In genomic region chr3:84906528-84906927, GRCm38 (mm10) we compare ENCODE assay signal across 8 mouse cellular contexts.
DNase-seq lines count a peak whose midpoint lies in the region; ATAC-seq and TF ChIP-seq lines count a peak whose summit lies in the region.

No protein-coding gene starts in this region.

- H3K9ac ChIP-seq in hindbrain, embryonic 14.5 days, result no peak overlapping the region
- H3K9ac ChIP-seq in hindbrain, embryonic 16.5 days (ENCODE audit: low read depth, low read length), result no peak overlapping the region

- ATAC-seq in hindbrain, embryonic 14.5 days (ENCODE audit: low FRiP score), result no peak
- ATAC-seq in hindbrain, embryonic 16.5 days, result no peak
- ATAC-seq in G1E (ENCODE audit: extremely low read depth, insufficient number of reproducible peaks, low FRiP score, poor library complexity, severe bottlenecking), result peak; percentile 57
- peak; percentile 43; the same call in 1 of the 2 replicates for ATAC-seq in erythroblast, adult 5-6 weeks (replicated peaks; ENCODE audit: low FRiP score, poor library complexity, severe bottlenecking)

- no peak overlapping the region for H3K27ac ChIP-seq in hindbrain, embryonic 14.5 days
- no peak overlapping the region for H3K27ac ChIP-seq in hindbrain, embryonic 16.5 days (ENCODE audit: low read depth, low read length)

- no peak overlapping the region for H3K4me3 ChIP-seq in hindbrain, embryonic 14.5 days (replicated peaks; ENCODE audit: low read length)
- H3K4me3 ChIP-seq in hindbrain, embryonic 16.5 days (ENCODE audit: low read length), result no peak overlapping the region
- H3K4me3 ChIP-seq in G1E (ENCODE audit: low read depth, low read length), result no peak overlapping the region

- H3K4me2 ChIP-seq in hindbrain, embryonic 14.5 days (replicated peaks), result no peak overlapping the region
- no peak overlapping the region for H3K4me2 ChIP-seq in hindbrain, embryonic 16.5 days (ENCODE audit: low read length)

- TF ChIP-seq CTCF in G1E (IDR thresholded peaks at IDR 0.05; ENCODE audit: low read depth, low read length), result no peak

- no peaks in the 10 kb centered on the region for H3K4me1 ChIP-seq in hindbrain, embryonic 14.5 days (replicated peaks; ENCODE audit: control insufficient read depth, insufficient read depth, low read length)
- H3K4me1 ChIP-seq in hindbrain, embryonic 16.5 days (ENCODE audit: control insufficient read depth, insufficient read depth, low read depth, low read length), result no peaks in the 10 kb centered on the region
- peaks cover 7% of the 10 kb centered on the region for H3K4me1 ChIP-seq in G1E (ENCODE audit: insufficient read depth, low read depth, low read length)

- no peaks in the 10 kb centered on the region; the same call in 1 of the 2 replicates for H3K36me3 ChIP-seq in hindbrain, embryonic 14.5 days (replicated peaks; ENCODE audit: control insufficient read depth, insufficient read depth)
- H3K36me3 ChIP-seq in hindbrain, embryonic 16.5 days (ENCODE audit: control insufficient read depth, insufficient read depth, low read length), result no peaks in the 10 kb centered on the region
- peaks cover 53% of the 10 kb centered on the region for H3K36me3 ChIP-seq in G1E (replicated peaks)
- H3K36me3 ChIP-seq in splenic B cell, adult 2 months (ENCODE audit: control insufficient read depth, insufficient read depth, low read length, poor library complexity, severe bottlenecking), result no peaks in the 10 kb centered on the region

- DNase-seq in hindbrain, embryonic 14.5 days (ENCODE audit: low spot score), result peak; percentile 43
- DNase-seq in 416B (ENCODE audit: low read depth) (peak; percentile 73), G1E (ENCODE audit: low spot score) (no peak)
- peak; percentile 72 for DNase-seq in splenic B cell, adult 2 months (ENCODE audit: low read depth, low spot score)
- DNase-seq in testis, postnatal 14 days (ENCODE audit: low spot score), result no peak
- no peak for DNase-seq in gastrocnemius, postnatal 4 days (ENCODE audit: low spot score in 2 of 2)

- WGBS in hindbrain, embryonic 14.5 days, result 30% methylated on average over 1 of the region's 1 CpGs
- 22% methylated on average over 1 of the region's 1 CpGs for WGBS in hindbrain, embryonic 16.5 days

- H3K27me3 ChIP-seq in hindbrain, embryonic 14.5 days (ENCODE audit: control insufficient read depth, insufficient read depth, low read length), result no peaks in the 10 kb centered on the region
- H3K27me3 ChIP-seq in hindbrain, embryonic 16.5 days (replicated peaks; ENCODE audit: control insufficient read depth, insufficient read depth, low read length), result no peaks in the 10 kb centered on the region
- H3K27me3 ChIP-seq in G1E (ENCODE audit: insufficient read depth, low read length), result no peaks in the 10 kb centered on the region
- H3K27me3 ChIP-seq in splenic B cell, adult 2 months (ENCODE audit: control insufficient read depth, insufficient read depth, low read length, poor library complexity, severe bottlenecking), result no peaks in the 10 kb centered on the region

- no peaks in the 10 kb centered on the region for H3K9me3 ChIP-seq in hindbrain, embryonic 14.5 days (ENCODE audit: control insufficient read depth, low read length)
- H3K9me3 ChIP-seq in hindbrain, embryonic 16.5 days (ENCODE audit: control insufficient read depth, low read length), result no peaks in the 10 kb centered on the region
- H3K9me3 ChIP-seq in G1E (replicated peaks), result no peaks in the 10 kb centered on the region

Comparison
In these comparisons a context has a peak if more than half of its experiments do, and no peak if none do; other contexts are left out.
1. ATAC-seq: peak in G1E (single experiment) and erythroblast, adult 5-6 weeks (single experiment); none in hindbrain, embryonic 14.5 days (single experiment) and hindbrain, embryonic 16.5 days (single experiment).
2. DNase-seq: peak in hindbrain, embryonic 14.5 days (single experiment), 416B (single experiment) and splenic B cell, adult 2 months (single experiment); none in G1E (single experiment), testis, postnatal 14 days (single experiment) and gastrocnemius, postnatal 4 days (0 of 2).